Mouse (Mus musculus): Measurements from ENCODE around the gene Suclg2.

- TF ChIP-seq EP300 (optimal IDR thresholded peaks at IDR 0.05) (no peak), CTCF (IDR thresholded peaks at IDR 0.05; ENCODE audit: low read depth) (no peak)
Measured at GRCm38 (mm10) chr6:95545714-95546113, 172.9 kb downstream of the Suclg2 start.
